Mouse (Mus musculus) frontal cortex, postnatal 36 days (tissue): ENCODE results near the gene Slc8a1.

ENCODE experiments used
- DNase-seq, 2 experiments: peaks; one replicate each; pipeline ENCODE4 v3.0.0; 2022; ENCODE audit warnings: low spot score in 2 of 2

The Slc8a1 gene

GRCm38 (mm10) chr17:81368503-81368902, 369.7 kb downstream of the Slc8a1 start:
- DNase-seq, result no peak

GRCm38 (mm10) chr17:81363368-81363767, 374.8 kb downstream of the Slc8a1 start:
- no peak for DNase-seq

DNA sequence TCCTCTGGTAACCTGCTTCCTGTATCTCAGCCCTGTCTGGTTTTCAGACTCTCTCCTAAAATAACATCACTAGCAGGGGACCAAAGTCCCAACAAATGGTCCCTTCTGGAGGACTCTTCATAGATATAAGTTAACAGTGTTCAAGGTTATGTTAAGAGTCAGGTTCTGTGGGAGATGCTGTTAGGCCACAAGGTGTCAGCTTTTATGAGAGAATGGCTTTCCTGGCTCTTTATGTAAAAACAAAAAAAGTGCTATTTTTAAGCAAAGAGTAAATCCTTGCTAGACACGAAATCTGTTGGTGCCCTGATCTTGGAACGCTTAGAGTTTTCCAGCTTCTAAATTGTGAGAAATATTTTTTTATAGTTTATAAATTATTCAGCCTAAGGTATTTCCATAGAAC, 377.6 kb downstream of the Slc8a1 start:
- no peak for DNase-seq

GRCm38 (mm10) chr17:81360032-81360431, 378.1 kb downstream of the Slc8a1 start:
- no peak for DNase-seq

DNA sequence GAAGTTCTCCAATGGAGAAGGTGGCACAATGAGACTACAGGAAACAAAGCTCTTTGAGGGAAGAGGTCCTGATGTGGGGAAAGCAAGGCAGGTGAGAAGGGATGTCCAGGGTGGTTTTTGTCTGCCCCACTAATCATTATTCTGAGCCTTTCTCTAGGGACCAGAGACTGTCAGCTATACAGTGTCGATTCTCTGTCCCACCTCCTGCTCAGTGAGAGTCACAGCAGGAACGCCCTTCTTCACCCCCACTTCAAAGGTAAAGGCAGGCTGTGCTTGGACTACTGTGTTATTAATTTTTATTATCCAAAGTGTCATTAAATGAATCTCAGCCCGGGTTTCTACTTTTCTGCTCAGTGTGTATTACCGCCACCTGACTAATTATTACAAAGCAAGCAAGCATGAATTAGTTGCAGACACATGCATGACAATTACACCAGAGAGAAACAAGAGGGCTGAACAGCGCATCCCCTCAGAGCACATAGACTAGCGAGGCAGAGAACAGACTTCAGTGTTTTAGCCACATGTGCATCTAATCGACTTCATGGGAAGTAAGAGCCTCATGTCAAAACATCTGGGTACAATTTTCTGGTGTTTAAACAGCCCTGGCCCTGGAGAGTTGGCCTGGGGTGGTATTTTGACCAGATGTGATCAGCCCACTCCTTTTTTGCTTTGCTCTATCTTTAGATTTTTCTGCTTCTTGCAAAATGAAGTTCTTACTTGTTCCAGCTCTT, 402.0 kb downstream of the Slc8a1 start:
- no peak for DNase-seq

GRCm38 (mm10) chr17:81335526-81335925, 402.7 kb downstream of the Slc8a1 start:
- no peak for DNase-seq
